22 mouse cellular contexts compared by ENCODE assay signal in genomic region chr5:20494010-20494409, GRCm38 (mm10).
A peak's percentile ranks its signal among the peaks of the same experiment; 100 is the strongest.
DNase-seq lines count a peak whose midpoint lies in the region; ATAC-seq and TF ChIP-seq lines count a peak whose summit lies in the region.
"Had no signal": no experiment of that assay in that cellular context is flagged by ENCODE, and none has a peak within 500 bp of the region (broad histone marks: within the 10 kb centered on the region; RNA-seq: fewer than 3 reads in every experiment).

No protein-coding gene starts in this region.

- peak overlapping the region; percentile 19; the same call in 1 of the 2 replicates for H3K27ac ChIP-seq in lung, embryonic 15.5 days
- peak overlapping the region; percentile 46; the same call in 1 of the 2 replicates for H3K27ac ChIP-seq in bone marrow macrophage, adult 2 months (ENCODE audit: insufficient read depth, low read depth, low read length)
- no peak overlapping the region for H3K27ac ChIP-seq in hindbrain, postnatal 0 days
- H3K27ac ChIP-seq: forebrain, embryonic 12.5 days; hindbrain, embryonic 15.5 days; liver, embryonic 14.5 days; midbrain, embryonic 10.5 days had no signal

- no peaks in the 10 kb centered on the region for H3K27me3 ChIP-seq in lung, embryonic 15.5 days
- H3K27me3 ChIP-seq in hindbrain, postnatal 0 days (ENCODE audit: insufficient read depth, low read length), result no peaks in the 10 kb centered on the region
- H3K27me3 ChIP-seq: forebrain, embryonic 12.5 days; hindbrain, embryonic 15.5 days; Patski had no signal

- H3K4me2 ChIP-seq in lung, embryonic 15.5 days, result no peak overlapping the region
- no peak overlapping the region for H3K4me2 ChIP-seq in hindbrain, postnatal 0 days (ENCODE audit: low read depth, low read length)
- H3K4me2 ChIP-seq: forebrain, embryonic 12.5 days; heart, embryonic 11.5 days; hindbrain, embryonic 15.5 days had no signal

- no peak for TF ChIP-seq POLR2A in lung, adult 2 months (IDR thresholded peaks at IDR 0.05; ENCODE audit: borderline replicate concordance, extremely low read depth, low read depth, low read length)
- no peak for TF ChIP-seq POLR2A in bone marrow macrophage, adult 2 months (IDR thresholded peaks at IDR 0.05; ENCODE audit: borderline replicate concordance, low read depth, low read length)

- H3K9me3 ChIP-seq in lung, embryonic 15.5 days, result no peaks in the 10 kb centered on the region
- no peaks in the 10 kb centered on the region for H3K9me3 ChIP-seq in hindbrain, postnatal 0 days (ENCODE audit: low read length)
- H3K9me3 ChIP-seq: forebrain, embryonic 12.5 days; hindbrain, embryonic 15.5 days; midbrain, embryonic 10.5 days had no signal

- no peak for DNase-seq in frontal cortex, postnatal 10 days (ENCODE audit: low spot score in 2 of 2)
- no peak for DNase-seq in lung, adult 2 months
- DNase-seq in c-Kit-positive CD71-positive TER-119-positive erythroid progenitor cells, embryonic 14.5 days (ENCODE audit: low spot score), result no peak
- DNase-seq in hindbrain, postnatal 0 days (ENCODE audit: low spot score), result no peak
- DNase-seq: adrenal gland, adult 8-10 months; cerebellum, adult 18-20 months; cerebellum, postnatal 25 days; gastrocnemius, postnatal 36 days; heart, postnatal 10 days; thymus, postnatal 4 days had no signal

- H3K9ac ChIP-seq in lung, embryonic 15.5 days, result no peak overlapping the region
- H3K9ac ChIP-seq in hindbrain, postnatal 0 days (replicated peaks; ENCODE audit: low read length), result no peak overlapping the region
- H3K9ac ChIP-seq: forebrain, embryonic 12.5 days; hindbrain, embryonic 15.5 days; liver, embryonic 14.5 days had no signal

- no peak for TF ChIP-seq CTCF in lung, adult 2 months (IDR thresholded peaks at IDR 0.05; ENCODE audit: insufficient read depth, low read length)
- TF ChIP-seq CTCF in bone marrow macrophage, adult 2 months (IDR thresholded peaks at IDR 0.05; ENCODE audit: low read depth, low read length), result no peak
- no peak for TF ChIP-seq CTCF in hindbrain, postnatal 0 days (IDR thresholded peaks at IDR 0.05; ENCODE audit: low read depth)

- H3K4me1 ChIP-seq in lung, embryonic 15.5 days, result no peaks in the 10 kb centered on the region
- no peaks in the 10 kb centered on the region for H3K4me1 ChIP-seq in lung, adult 2 months (ENCODE audit: control insufficient read depth, insufficient read depth, low read length)
- H3K4me1 ChIP-seq in bone marrow macrophage, adult 2 months (ENCODE audit: control insufficient read depth, insufficient read depth, low read length), result peaks cover 22% of the 10 kb centered on the region
- no peaks in the 10 kb centered on the region for H3K4me1 ChIP-seq in hindbrain, postnatal 0 days (ENCODE audit: insufficient read depth, low read length)
- H3K4me1 ChIP-seq: midbrain, embryonic 10.5 days had no signal

- no peaks in the 10 kb centered on the region for H3K36me3 ChIP-seq in lung, embryonic 15.5 days
- H3K36me3 ChIP-seq in hindbrain, postnatal 0 days (ENCODE audit: insufficient read depth, low read length), result no peaks in the 10 kb centered on the region
- H3K36me3 ChIP-seq: forebrain, embryonic 12.5 days; hindbrain, embryonic 15.5 days; midbrain, embryonic 10.5 days had no signal

- no peak overlapping the region for H3K4me3 ChIP-seq in lung, embryonic 15.5 days
- H3K4me3 ChIP-seq in lung, adult 2 months (replicated peaks; ENCODE audit: extremely low read depth, low read depth, low read length), result no peak overlapping the region
- no peak overlapping the region for H3K4me3 ChIP-seq in bone marrow macrophage, adult 2 months (ENCODE audit: insufficient read depth, low read length)
- no peak overlapping the region for H3K4me3 ChIP-seq in hindbrain, postnatal 0 days (ENCODE audit: low read length)
- H3K4me3 ChIP-seq: forebrain, embryonic 12.5 days; hindbrain, embryonic 15.5 days; midbrain, embryonic 10.5 days had no signal

- 42% methylated on average over 6 of the region's 6 CpGs for WGBS in lung, embryonic 15.5 days
- 36% methylated on average over 6 of the region's 6 CpGs for WGBS in lung, adult 2 months
- WGBS in hindbrain, postnatal 0 days, result 52% methylated on average over 6 of the region's 6 CpGs

- ATAC-seq in frontal cortex, adult (ENCODE audit: low TSS enrichment), result peak; percentile 66
- no peak for ATAC-seq in lung, embryonic 15.5 days (ENCODE audit: borderline replicate concordance, extremely low read depth, low FRiP score, low TSS enrichment)
- peak; percentile 68 to 77; a peak in 3 of 4 replicates for ATAC-seq in hematopoietic stem cell, adult 5-6 weeks (replicated peaks in 1 of 2; ENCODE audit: insufficient read depth in 1 of 2, low FRiP score in 2 of 2, low TSS enrichment in 1 of 2, low read depth in 1 of 2, poor library complexity in 2 of 2, severe bottlenecking in 2 of 2)
- ATAC-seq in hindbrain, postnatal 0 days, result no peak
- ATAC-seq: CD4-positive, CD25-positive, alpha-beta regulatory T cell, adult 4 months; intestine, embryonic 16.5 days; Patski had no signal

Comparison
In these comparisons a context has a peak if more than half of its experiments do, and no peak if none do; other contexts are left out.
1. ATAC-seq: peak in frontal cortex, adult (single experiment) and hematopoietic stem cell, adult 5-6 weeks (2 of 2); none in lung, embryonic 15.5 days (single experiment) and hindbrain, postnatal 0 days (single experiment).